Mouse (Mus musculus) heart, embryonic 16.5 days (tissue): ENCODE data around the gene Gcnt3. TPM values are rescaled to one million over a fixed set of nuclear protein-coding genes. Genes with fewer than 3 reads are reported as not detected.
A peak's percentile ranks its signal among the peaks of the same experiment; 100 is the strongest.

Experiments
- ATAC-seq: fragments of 200-750 bp; cut with Nextera tagmentation; replicated peaks from 2 replicates; pipeline ENCODE4 v1.8.0; 2017; ENCODE audit warnings: moderate number of reproducible peaks; ENCODE audit not compliant: insufficient read depth, low FRiP score; ENCODE audit errors: extremely low read depth
- H3K27ac ChIP-seq: fragments of 300-500 bp; sonication (generic); 2 replicates; pipeline ENCODE4 v1.5.1; 2014; ENCODE audit warnings: mild to moderate bottlenecking, low read length, control low read depth, moderate library complexity
- H3K27me3 ChIP-seq: fragments of 300-500 bp; sonication (generic); 2 replicates; pipeline ENCODE4 v1.6.1; 2014; ENCODE audit warnings: low read length, mixed read lengths; ENCODE audit not compliant: control insufficient read depth, insufficient read depth
- H3K36me3 ChIP-seq: fragments of 300-500 bp; sonication (generic); 2 replicates; pipeline ENCODE4 v1.6.1; 2014; ENCODE audit not compliant: control insufficient read depth, insufficient read depth
- H3K4me1 ChIP-seq: fragments of 300-500 bp; sonication (generic); 2 replicates; pipeline ENCODE4 v1.6.1; 2014; ENCODE audit warnings: low read length, mixed read lengths; ENCODE audit not compliant: control insufficient read depth, insufficient read depth
- H3K4me2 ChIP-seq: fragments of 300-500 bp; sonication (generic); 2 replicates; pipeline ENCODE4 v1.6.1; 2014; ENCODE audit warnings: low read depth, mild to moderate bottlenecking, control low read depth, low read length
- H3K4me3 ChIP-seq: fragments of 300-500 bp; sonication (generic); 2 replicates; pipeline ENCODE4 v1.5.1; 2014; ENCODE audit warnings: mild to moderate bottlenecking, control low read depth, low read length
- H3K9ac ChIP-seq: fragments of 300-500 bp; sonication (generic); 2 replicates; pipeline ENCODE4 v1.6.1; 2014; ENCODE audit warnings: low read length, control low read depth
- H3K9me3 ChIP-seq: fragments of 300-500 bp; sonication (generic); replicated peaks from 2 replicates; pipeline ENCODE4 v1.6.1; 2016; ENCODE audit warnings: low read length; ENCODE audit not compliant: control insufficient read depth
- WGBS: fragments of 180-500 bp; shearing (Covaris S2); extraction: QIAGEN DNeasy Blood & Tissue Kit; methylation state at CpG from one replicate; pipeline ENCODE4 v1.1.7; 2014; 5-methylcytosine and 5-hydroxymethylcytosine counted together
- polyA plus RNA-seq: library from polyadenylated mRNA; unstranded; fragments of >200 nt; fragmentation: Nextera tagmentation; extraction: Ambion mirVana; gene quantifications from 2 replicates; pipeline ENCODE4 v1.2.1, GENCODE M21; 2015

Gcnt3 gene
- polyA plus RNA-seq = 0.11 TPM in 1 of 2 replicates, not detected in the other

- Histone ChIP-seq H3K27me3 (no peaks in the 10 kb centered on the region), H3K9me3 (peaks cover 4% of the 10 kb centered on the region; the same call in 1 of the 2 replicates), H3K36me3 (no peaks in the 10 kb centered on the region), H3K4me3 (no peak within 1 kb of the TSS), H3K4me1 (no peaks in the 10 kb centered on the region), H3K9ac (no peak within 1 kb of the TSS), H3K27ac (no peak within 1 kb of the TSS), H3K4me2 (no peak within 1 kb of the TSS)
- WGBS = 77% methylated on average over 7 of the region's 7 CpGs
- ATAC-seq = no peak
Observed at GRCm38 (mm10) chr9:70037988-70038387, at the start of gene Gcnt3. Gcnt3 (minus strand) TSS chr9:70038088.

GRCm38 (mm10) chr9:70087379-70087778 lies 49.5 kb upstream of the Gcnt3 start:
- no peak overlapping the region for H3K9ac ChIP-seq
- H3K9me3 ChIP-seq = no peaks in the 10 kb centered on the region
- no peaks in the 10 kb centered on the region for H3K36me3 ChIP-seq
- no peaks in the 10 kb centered on the region for H3K27me3 ChIP-seq
- WGBS = 81% methylated on average over 5 of the region's 5 CpGs
- H3K4me3 ChIP-seq = no peak overlapping the region
- H3K4me1 ChIP-seq = peaks cover 6% of the 10 kb centered on the region
- no peak overlapping the region for H3K27ac ChIP-seq
- ATAC-seq = no peak
- no peak overlapping the region for H3K4me2 ChIP-seq

GRCm38 (mm10) chr9:70086091-70086490 lies 48.2 kb upstream of the Gcnt3 start:
- WGBS = 29% methylated on average over 6 of the region's 6 CpGs
- Histone ChIP-seq H3K9ac (no peak overlapping the region), H3K36me3 (no peaks in the 10 kb centered on the region), H3K27ac (no peak overlapping the region), H3K27me3 (no peaks in the 10 kb centered on the region), H3K4me2 (no peak overlapping the region), H3K4me3 (no peak overlapping the region), H3K9me3 (no peaks in the 10 kb centered on the region), H3K4me1 (peaks cover 6% of the 10 kb centered on the region)
- no peak for ATAC-seq

- no peak overlapping the region for H3K27ac ChIP-seq
- H3K4me2 ChIP-seq = no peak overlapping the region
- H3K4me1 ChIP-seq = peaks cover 6% of the 10 kb centered on the region
- H3K36me3 ChIP-seq = no peaks in the 10 kb centered on the region
- no peak overlapping the region for H3K4me3 ChIP-seq
- H3K9me3 ChIP-seq = no peaks in the 10 kb centered on the region
- no peak overlapping the region for H3K9ac ChIP-seq
- H3K27me3 ChIP-seq = no peaks in the 10 kb centered on the region
- no peak for ATAC-seq
- 60% methylated on average over 11 of the region's 11 CpGs for WGBS
Observed at GRCm38 (mm10) chr9:70084107-70084506, 46.2 kb upstream of the Gcnt3 start.

- 60% methylated on average over 25 of the region's 25 CpGs for WGBS
Observed at GRCm38 (mm10) chr9:70082357-70083204, 44.7 kb upstream of the Gcnt3 start.

GRCm38 (mm10) chr9:70081767-70082166 lies 43.9 kb upstream of the Gcnt3 start:
- Histone ChIP-seq H3K4me1 (peaks cover 4% of the 10 kb centered on the region; the same call in 1 of the 2 replicates), H3K27me3 (no peaks in the 10 kb centered on the region), H3K9me3 (no peaks in the 10 kb centered on the region), H3K36me3 (no peaks in the 10 kb centered on the region), H3K27ac (no peak overlapping the region), H3K4me3 (no peak overlapping the region), H3K4me2 (no peak overlapping the region), H3K9ac (no peak overlapping the region)
- ATAC-seq = no peak
- WGBS = 86% methylated on average over 7 of the region's 7 CpGs

More at GRCm38 (mm10) chr9:70082357-70083204, 44.7 kb upstream of the Gcnt3 start:
- H3K27me3 ChIP-seq = no peaks in the 10 kb centered on the region
- no peaks in the 10 kb centered on the region for H3K36me3 ChIP-seq
- H3K9ac ChIP-seq = no peak overlapping the region
- no peak overlapping the region for H3K4me3 ChIP-seq
- H3K4me1 ChIP-seq = peaks cover 4% of the 10 kb centered on the region; the same call in 1 of the 2 replicates
- H3K4me2 ChIP-seq = no peak overlapping the region
- H3K9me3 ChIP-seq = no peaks in the 10 kb centered on the region
- no peak for ATAC-seq
- H3K27ac ChIP-seq = no peak overlapping the region

- Histone ChIP-seq H3K9me3 (no peaks in the 10 kb centered on the region), H3K27me3 (no peaks in the 10 kb centered on the region), H3K4me1 (peaks cover 1% of the 10 kb centered on the region; the same call in 1 of the 2 replicates), H3K9ac (no peak overlapping the region), H3K4me3 (no peak overlapping the region), H3K4me2 (no peak overlapping the region), H3K36me3 (no peaks in the 10 kb centered on the region), H3K27ac (no peak overlapping the region)
- ATAC-seq = no peak
- 65% methylated on average over 2 of the region's 2 CpGs for WGBS
Observed at GRCm38 (mm10) chr9:70080976-70081375, 43.1 kb upstream of the Gcnt3 start.

GRCm38 (mm10) chr9:70080027-70080800 lies 42.3 kb upstream of the Gcnt3 start:
- no peaks in the 10 kb centered on the region for H3K4me1 ChIP-seq
- no peak overlapping the region for H3K4me2 ChIP-seq
- no peaks in the 10 kb centered on the region for H3K9me3 ChIP-seq
- no peaks in the 10 kb centered on the region for H3K36me3 ChIP-seq
- no peak overlapping the region for H3K9ac ChIP-seq
- whole genome bisulfite sequencing = 82% methylated on average over 9 of the region's 9 CpGs
- no peak overlapping the region for H3K4me3 ChIP-seq
- peak overlapping the region; percentile 48; the same call in 1 of the 2 replicates for H3K27ac ChIP-seq
- peak; percentile 40; the same call in 1 of the 2 replicates for ATAC-seq
- no peaks in the 10 kb centered on the region for H3K27me3 ChIP-seq

- no peak for ATAC-seq
- no peaks in the 10 kb centered on the region for H3K9me3 ChIP-seq
- no peaks in the 10 kb centered on the region for H3K36me3 ChIP-seq
- H3K4me2 ChIP-seq = no peak overlapping the region
- H3K27me3 ChIP-seq = no peaks in the 10 kb centered on the region
- 78% methylated on average over 3 of the region's 3 CpGs for WGBS
- H3K27ac ChIP-seq = no peak overlapping the region
- no peaks in the 10 kb centered on the region for H3K4me1 ChIP-seq
- no peak overlapping the region for H3K9ac ChIP-seq
- no peak overlapping the region for H3K4me3 ChIP-seq
Observed at GRCm38 (mm10) chr9:70078034-70078433, 40.1 kb upstream of the Gcnt3 start.
